Mouse (Mus musculus): ENCODE results near the gene Foxr1.
"Not testable (repeated sequence)": the region's sequence is repeated elsewhere in the genome, so short reads cannot be mapped to it uniquely, and the experiment has no call there.

The Foxr1 gene

GRCm38 (mm10) chr9:44477339-44478228 lies 36.6 kb upstream of the Foxr1 start:
- DNase-seq (ENCODE audit: low spot score), result peak; percentile 77

DNA sequence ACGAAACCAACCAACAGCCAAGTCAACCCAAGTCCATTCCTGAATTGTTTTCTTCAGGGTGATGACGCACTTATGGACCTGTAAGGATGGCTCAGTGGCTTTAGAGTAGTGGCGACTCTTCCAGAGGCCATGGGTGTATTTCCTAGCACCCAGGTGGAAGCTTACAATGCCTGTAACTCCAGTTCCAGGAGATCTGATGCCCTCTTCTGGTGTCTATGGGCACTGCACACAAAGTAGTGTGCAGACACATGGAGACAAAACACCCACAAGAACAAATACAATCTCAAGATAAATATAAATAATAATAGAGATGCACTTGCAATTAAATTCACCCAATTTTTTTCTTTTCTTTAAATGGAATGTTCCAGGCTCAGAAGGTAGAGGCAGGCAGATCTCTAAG lies 35.0 kb upstream of the Foxr1 start:
- no peak for DNase-seq (ENCODE audit: low spot score)

GRCm38 (mm10) chr9:44474327-44474726 lies 33.4 kb upstream of the Foxr1 start:
- no peak for DNase-seq (ENCODE audit: low spot score)

DNA sequence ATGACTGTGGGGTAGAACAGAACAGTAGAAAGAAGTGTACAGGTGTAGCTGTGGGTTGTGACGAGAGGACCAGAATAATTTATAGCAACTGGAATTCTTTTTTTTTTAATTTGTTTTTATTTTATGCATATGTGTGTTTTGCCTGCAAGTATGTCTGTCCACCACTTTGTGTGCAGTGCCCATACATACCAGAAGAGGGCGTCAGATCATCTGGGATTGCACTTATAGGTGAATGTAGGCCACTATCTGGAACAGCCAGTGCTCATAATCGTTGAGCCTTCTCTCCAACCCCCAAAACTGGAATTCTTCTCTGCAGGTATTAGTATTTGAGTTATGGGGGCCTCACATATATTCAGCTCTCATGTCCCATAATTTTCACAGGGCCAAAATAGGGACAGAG lies 32.2 kb upstream of the Foxr1 start:
- no peak for DNase-seq (ENCODE audit: low spot score)

DNA sequence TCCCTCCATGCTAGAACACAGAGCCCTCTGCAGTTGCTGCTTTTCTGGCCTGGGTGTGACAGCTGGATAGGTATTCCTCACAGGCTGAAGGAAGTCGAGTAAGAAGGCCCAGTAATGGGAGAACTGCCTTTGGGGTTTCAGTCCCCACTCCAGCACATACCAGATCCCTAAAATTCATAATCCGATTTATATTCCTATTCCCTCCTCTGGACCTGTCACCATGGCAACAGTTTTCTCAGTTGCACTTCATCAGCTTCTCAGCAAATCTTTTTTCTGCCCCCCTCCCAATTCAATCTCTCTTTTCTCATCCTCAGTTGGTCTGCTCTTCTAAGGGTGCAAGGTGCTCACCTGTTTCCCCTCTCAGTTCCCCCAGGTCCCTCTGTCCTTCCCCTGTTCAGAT lies 27.9 kb upstream of the Foxr1 start:
- no peak for DNase-seq (ENCODE audit: low spot score)

- no peak for DNase-seq (ENCODE audit: low spot score)
These were observed 27.3 kb upstream of the Foxr1 start for GRCm38 (mm10) chr9:44468224-44468623.

DNA sequence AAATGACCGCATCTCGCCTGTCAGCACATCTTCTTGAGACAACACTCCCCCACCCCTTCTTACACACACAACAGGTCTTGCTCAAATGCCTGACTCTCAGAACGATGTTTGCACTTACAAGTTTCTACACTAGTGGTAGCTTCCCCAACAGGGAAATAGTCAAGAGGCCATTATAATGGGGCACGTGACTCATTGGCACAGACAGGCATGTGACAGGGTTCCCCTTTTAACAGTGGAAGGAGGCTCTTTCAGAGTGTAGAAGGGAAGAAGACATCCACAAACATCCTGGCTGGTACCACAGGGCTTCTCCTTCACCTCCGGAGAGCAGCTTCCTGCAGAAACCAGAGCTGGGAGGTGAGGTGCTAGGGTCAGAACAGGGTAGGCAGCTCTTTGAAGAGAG lies 21.0 kb upstream of the Foxr1 start:
- DNase-seq (ENCODE audit: low spot score), result no peak

- DNase-seq (ENCODE audit: low spot score), result peak; percentile 90
These were observed 16.3 kb upstream of the Foxr1 start for GRCm38 (mm10) chr9:44457035-44457742.

DNA sequence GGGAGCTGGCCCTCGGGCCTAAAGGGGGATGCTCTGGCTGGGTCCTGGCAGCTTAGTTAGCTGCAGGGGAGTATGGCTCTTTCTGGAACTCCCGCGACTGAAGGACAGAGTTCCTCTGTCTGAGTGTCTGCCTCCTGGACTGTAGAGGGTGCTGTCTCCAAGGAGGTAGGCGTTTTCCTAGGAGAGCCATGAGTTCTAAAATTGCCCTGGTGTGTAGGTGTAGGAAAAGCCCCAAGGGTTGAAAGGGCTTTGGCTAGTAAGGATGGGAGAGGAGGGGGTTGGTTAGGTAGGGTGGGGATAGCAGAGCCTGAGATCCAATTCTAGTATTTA lies 13.9 kb upstream of the Foxr1 start, which contains the start of gene Upk2:
Gene Upk2, minus strand, starts transcription at position 86 of the 330 bp plus-strand sequence.
- no peak for DNase-seq (ENCODE audit: low spot score)

DNA sequence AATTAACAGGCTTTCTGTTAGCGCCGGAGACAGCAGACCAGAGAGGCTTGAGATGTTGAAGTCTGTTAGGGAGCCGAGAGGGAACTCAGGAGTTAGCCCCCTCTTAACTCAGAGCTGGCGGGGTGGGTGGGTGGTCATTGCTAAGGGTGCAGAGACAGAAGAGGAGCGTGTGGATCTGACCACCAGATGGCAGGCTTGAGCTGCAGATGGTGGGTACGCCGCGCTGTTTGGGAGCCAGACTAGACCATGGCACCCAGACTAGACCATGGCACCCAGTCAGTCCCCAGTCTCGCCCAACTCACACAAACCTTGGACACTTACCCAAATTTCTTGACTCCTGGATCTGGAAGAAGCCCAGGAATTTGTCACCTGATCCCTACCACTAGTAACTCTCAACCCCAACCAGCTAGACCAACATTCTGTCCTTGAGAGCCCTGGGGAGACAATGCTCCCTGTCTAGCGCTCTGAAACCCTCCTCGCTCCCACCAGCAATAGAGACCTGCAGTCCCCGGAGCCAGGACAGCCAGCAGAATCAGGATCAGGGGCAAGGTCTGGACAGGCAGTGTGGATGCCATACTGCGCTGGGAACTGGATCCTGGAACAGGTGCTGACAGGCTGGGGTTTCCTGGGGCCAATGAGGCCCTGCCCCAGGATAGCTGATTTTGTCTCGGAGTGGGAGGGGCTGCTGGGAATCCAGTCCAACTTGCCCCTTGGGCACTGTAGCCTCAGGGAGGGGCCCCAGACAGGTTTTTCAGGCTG lies 13.4 kb upstream of the Foxr1 start:
- DNase-seq (ENCODE audit: low spot score), result peak; percentile 87

GRCm38 (mm10) chr9:44450387-44450786 lies 9.5 kb upstream of the Foxr1 start:
- no peak for DNase-seq (ENCODE audit: low spot score)

DNA sequence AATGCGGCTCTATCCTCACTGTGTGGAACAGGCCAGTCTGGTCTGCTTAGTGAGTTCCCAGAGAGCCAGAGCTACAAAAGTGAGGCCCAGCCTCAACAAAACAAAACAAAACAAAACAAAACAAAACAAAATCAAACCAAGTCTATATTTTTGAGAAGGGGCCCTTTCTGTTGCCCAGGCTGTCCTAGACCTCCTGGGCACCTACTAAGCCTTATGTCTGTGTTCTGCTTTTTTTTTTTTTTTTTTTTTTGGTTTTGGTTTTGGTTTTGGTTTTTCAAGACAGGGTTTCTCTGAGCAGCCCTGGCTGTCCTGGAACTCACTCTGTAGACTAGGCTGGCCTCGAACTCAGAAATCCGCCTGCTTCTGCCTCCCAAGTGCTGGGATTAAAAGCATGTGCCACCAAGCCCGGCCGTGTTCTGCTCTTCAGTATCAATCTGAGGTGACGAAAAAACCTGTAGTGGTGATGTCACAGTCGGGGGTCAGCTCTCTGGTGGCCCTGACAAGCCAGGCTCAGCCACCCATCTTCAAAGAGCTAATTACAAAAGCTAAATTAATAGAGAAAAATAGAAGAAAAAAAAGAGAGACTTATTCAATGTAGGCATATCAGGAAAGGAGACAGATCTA lies 3.6 kb upstream of the Foxr1 start:
- DNase-seq (ENCODE audit: low spot score), result not testable (repeated sequence)

DNA sequence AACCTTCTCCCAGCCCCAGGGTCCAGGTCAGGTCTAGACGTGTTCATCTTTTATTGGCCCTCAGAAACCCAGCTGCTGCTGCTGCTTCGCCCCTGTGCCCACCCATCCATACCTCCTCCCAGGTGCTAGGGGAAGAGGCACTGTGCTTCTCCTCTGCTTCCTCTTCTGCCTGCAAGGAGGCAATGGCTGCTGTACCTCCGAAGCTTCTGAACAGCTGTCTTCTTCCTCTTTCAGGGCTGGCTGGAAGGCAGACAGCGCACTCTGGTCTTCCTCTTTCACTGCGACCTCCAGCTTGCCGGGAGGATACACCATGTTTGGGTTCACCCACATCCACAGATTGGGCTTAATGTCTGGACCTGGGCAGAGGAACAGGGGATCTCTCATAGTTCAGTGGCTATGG lies 5.2 kb downstream of the Foxr1 start:
- DNase-seq (ENCODE audit: low spot score), result no peak

DNA sequence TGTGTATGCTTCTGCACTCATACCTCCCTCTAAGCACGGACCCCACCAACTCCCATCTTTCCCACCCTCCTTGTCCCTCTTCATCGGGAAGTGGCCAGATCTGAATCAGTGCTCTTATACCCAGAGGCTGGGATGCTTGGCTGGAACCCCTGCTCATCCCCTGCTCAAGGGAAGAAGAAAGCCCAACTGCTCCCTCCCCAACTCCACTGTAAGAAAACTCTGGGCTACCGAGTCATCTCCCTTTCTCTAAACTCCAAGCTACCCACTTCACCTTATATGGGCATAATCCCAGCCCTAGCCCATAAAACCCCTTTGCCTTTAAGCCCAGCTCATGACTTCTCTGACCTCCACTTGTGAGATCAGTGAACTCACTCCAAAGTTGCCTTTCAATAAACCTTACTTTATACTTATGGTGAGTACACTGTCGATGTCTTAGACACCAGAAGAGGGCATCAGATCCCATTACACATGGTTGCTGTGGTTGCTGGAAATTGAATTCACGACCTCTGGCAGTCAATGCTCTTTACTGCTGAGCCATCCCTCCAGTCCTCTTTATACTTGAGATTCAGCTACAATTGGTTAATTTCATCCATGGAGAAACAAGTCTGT lies 8.3 kb downstream of the Foxr1 start:
- DNase-seq (ENCODE audit: low spot score), result no peak

DNA sequence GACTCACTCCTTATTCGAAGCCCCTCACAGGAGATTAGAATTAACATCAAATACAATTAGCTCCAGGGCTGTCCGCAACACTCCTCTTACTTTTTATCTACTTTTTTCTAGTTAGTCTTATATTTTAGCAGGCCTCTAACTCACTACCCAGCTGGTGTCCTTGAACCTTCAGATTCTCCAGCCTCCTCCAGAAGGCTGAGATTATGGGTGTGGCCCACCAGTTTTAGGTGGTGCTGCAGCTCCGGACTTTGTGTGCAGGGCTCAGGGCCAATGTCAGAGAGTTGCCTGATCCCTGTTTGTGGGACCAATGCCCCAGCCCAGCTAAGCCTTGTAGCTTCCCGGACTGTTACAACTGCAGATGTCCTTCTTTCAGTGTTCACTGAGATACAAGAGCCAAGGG lies 17.4 kb downstream of the Foxr1 start:
- DNase-seq (ENCODE audit: low spot score), result no peak

GRCm38 (mm10) chr9:44420280-44420898 lies 20.5 kb downstream of the Foxr1 start:
- DNase-seq (ENCODE audit: low spot score), result no peak

- not testable (repeated sequence) for DNase-seq (ENCODE audit: low spot score)
These were observed 21.2 kb downstream of the Foxr1 start for GRCm38 (mm10) chr9:44419730-44420129.

DNA sequence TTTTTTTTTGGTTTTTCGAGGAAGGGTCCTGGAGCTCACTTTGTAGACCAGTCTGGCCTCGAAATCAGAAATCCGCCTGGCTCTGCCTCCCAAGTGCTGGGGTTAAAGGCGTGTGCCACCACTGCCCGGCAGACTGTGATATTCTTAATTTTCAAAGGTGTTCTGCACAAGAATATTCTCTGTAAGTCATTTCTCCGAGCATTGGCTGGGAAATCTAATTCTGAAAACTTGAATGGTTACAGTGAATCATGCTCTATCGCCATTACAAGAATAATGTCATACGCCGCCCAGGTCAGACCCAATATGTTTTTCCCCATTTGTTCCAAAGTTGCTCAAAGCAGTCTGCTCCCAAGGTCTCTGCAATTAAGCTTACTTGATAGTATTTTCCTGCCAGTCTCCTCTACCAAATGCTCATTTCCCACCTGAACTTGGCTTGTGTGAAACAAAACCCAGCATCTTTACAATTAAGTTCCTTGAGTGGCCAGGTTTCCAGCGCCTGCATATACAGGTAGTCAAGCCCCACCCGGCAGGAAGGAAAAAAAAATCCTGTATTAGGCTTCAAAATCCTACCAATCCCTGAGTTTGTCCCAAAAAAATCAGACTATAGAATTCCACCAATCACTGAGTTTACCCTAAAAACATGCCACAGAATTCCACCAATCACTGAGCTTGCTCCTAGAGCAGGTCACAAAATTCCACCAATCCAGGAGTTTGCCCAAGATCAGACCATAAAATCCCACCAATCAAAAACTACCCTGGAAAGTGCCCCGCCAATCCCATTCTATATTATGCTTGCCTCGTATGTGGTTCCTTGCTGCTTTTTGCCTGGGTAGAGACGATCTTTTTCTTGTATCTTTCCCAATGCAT lies 22.2 kb downstream of the Foxr1 start, which contains the start of gene Ccdc84:
Gene Ccdc84, minus strand, starts transcription at position 51 of the 867 bp plus-strand sequence.
- DNase-seq (ENCODE audit: low spot score), result no peak

DNA sequence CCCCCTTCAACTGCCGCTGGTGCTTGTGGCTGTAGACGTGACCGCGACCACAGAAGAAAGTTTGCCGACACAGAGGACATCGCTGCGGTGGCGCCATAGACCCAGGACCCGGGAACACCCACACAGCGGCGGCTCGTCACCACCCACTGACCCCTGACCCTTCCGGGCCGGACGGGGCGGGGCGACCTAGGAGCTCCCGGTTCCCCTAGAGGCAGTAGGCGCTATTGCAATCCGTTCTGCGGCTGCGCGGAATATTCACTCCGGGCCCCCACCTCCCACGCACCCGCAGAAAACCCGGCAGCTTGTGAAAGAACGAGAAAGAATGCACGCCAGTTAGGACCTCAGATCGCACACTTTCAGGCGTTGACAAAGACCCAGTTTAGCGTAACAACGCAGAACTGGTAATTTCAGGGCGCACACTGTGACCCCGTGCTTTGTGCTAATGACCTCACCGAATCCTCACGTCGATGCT lies 23.0 kb downstream of the Foxr1 start:
- peak; percentile 96 for DNase-seq (ENCODE audit: low spot score)
